Mouse (Mus musculus) C2C12 (cell line): ENCODE data around the gene Rap1gap2.

ENCODE experiments used
- CTCF ChIP-seq: IDR thresholded peaks from one replicate; pipeline ENCODE4 v1.5.1; 2011; ENCODE audit not compliant: control insufficient read depth, insufficient read depth, insufficient read length
- FOSL1 ChIP-seq: IDR thresholded peaks from one replicate; pipeline ENCODE4 v1.8.0; 2011; ENCODE audit warnings: mild to moderate bottlenecking, low read length; ENCODE audit not compliant: poor library complexity, insufficient read depth, severe bottlenecking
- USF1 ChIP-seq: IDR thresholded peaks from one replicate; pipeline ENCODE4 v1.6.1; 2011; ENCODE audit warnings: low read depth, mild to moderate bottlenecking, control low read depth, moderate library complexity

DNA sequence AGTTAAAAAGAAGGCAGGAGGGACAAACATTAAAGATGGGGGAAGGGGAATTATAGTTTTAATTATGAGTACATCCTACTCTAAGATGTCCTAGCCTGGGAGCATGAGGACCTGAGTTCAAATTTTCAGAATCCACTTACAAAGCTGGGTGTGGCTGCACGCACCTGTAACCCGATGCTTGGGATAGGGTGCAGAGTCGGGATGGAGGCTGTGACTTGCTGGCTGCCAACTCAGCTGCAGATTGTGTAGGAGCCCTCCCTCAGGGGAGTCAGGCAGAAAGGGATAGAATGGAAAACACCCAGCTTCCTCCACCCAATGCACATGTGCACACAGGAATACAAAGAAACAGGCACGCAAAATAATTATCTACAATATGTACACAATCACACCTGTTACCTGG lies 2.7 kb upstream of the Rap1gap2 start:
- TF ChIP-seq CTCF (no peak), FOSL1 (no peak), USF1 (no peak)
